Mouse (Mus musculus): Measurements from ENCODE around the gene Atg10. TPM values are rescaled to one million over a fixed set of nuclear protein-coding genes. Genes with fewer than 3 reads are reported as not detected.

The Atg10 gene
- polyA plus RNA-seq, 1 experiment from 2014 or later: 24.0 TPM

- no peak overlapping the region for H3K9ac ChIP-seq
- H3K27ac ChIP-seq: no peak overlapping the region
- no peak overlapping the region for H3K4me2 ChIP-seq
- H3K27me3 ChIP-seq: no peaks in the 10 kb centered on the region
- no peak for ATAC-seq (ENCODE audit: insufficient number of reproducible peaks, insufficient read depth, low FRiP score, low TSS enrichment, low read depth)
- H3K4me3 ChIP-seq: no peak overlapping the region
- H3K9me3 ChIP-seq: no peaks in the 10 kb centered on the region
- H3K36me3 ChIP-seq: no peaks in the 10 kb centered on the region
- 70% methylated on average over 5 of the region's 5 CpGs for WGBS
- no peaks in the 10 kb centered on the region for H3K4me1 ChIP-seq
These were observed 123.4 kb downstream of the Atg10 start for GRCm38 (mm10) chr13:91100417-91100816.

- Histone ChIP-seq H3K36me3 (no peaks in the 10 kb centered on the region), H3K9me3 (no peaks in the 10 kb centered on the region), H3K4me3 (no peak overlapping the region), H3K9ac (no peak overlapping the region), H3K27me3 (no peaks in the 10 kb centered on the region), H3K27ac (peak overlapping the region; percentile 94), H3K4me1 (peaks cover 17% of the 10 kb centered on the region), H3K4me2 (peak overlapping the region; percentile 49; the same call in 1 of the 2 replicates)
- no peak for ATAC-seq (ENCODE audit: insufficient number of reproducible peaks, insufficient read depth, low FRiP score, low TSS enrichment, low read depth)
- WGBS: 84% methylated on average over 4 of the region's 4 CpGs
These were observed 128.9 kb downstream of the Atg10 start for GRCm38 (mm10) chr13:91094851-91095250.

- Histone ChIP-seq H3K9ac (peak overlapping the region; percentile 49; the same call in 1 of the 2 replicates), H3K4me2 (peak overlapping the region; percentile 49), H3K4me3 (no peak overlapping the region), H3K27me3 (no peaks in the 10 kb centered on the region), H3K9me3 (no peaks in the 10 kb centered on the region), H3K27ac (peak overlapping the region; percentile 94), H3K4me1 (peaks cover 17% of the 10 kb centered on the region), H3K36me3 (no peaks in the 10 kb centered on the region)
- WGBS: 7% methylated on average over 7 of the region's 7 CpGs
- ATAC-seq (ENCODE audit: insufficient number of reproducible peaks, insufficient read depth, low FRiP score, low TSS enrichment, low read depth): peak; percentile 65
These were observed 129.6 kb downstream of the Atg10 start for GRCm38 (mm10) chr13:91094196-91094595.

DNA sequence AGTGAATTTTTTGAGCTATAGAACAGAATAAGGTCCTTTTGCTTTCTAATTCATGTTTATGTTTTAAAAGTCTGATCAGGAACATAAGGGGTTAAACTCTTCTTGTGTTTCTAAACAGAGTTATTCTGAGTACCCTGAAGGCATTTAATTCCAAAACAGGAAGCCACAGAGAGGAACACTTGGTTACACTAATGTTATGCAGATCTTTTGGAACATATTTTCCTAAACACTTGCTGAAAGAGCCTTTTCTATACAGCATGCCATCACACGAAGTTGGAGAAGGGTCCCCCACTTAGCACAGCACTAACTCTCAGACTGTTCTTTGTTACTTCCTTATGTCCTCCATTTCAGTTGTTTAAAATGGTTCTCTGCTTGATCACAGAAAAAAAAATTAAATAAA lies 130.2 kb downstream of the Atg10 start:
- peaks cover 17% of the 10 kb centered on the region for H3K4me1 ChIP-seq
- H3K9ac ChIP-seq: no peak overlapping the region
- no peaks in the 10 kb centered on the region for H3K36me3 ChIP-seq
- peak; percentile 82 for ATAC-seq (ENCODE audit: insufficient number of reproducible peaks, insufficient read depth, low FRiP score, low TSS enrichment, low read depth)
- H3K9me3 ChIP-seq: no peaks in the 10 kb centered on the region
- H3K27me3 ChIP-seq: no peaks in the 10 kb centered on the region
- no peak overlapping the region for H3K4me3 ChIP-seq
- 3% methylated on average over 1 of the region's 1 CpGs for WGBS
- H3K27ac ChIP-seq: peak overlapping the region; percentile 94
- H3K4me2 ChIP-seq: peak overlapping the region; percentile 49; the same call in 1 of the 2 replicates

DNA sequence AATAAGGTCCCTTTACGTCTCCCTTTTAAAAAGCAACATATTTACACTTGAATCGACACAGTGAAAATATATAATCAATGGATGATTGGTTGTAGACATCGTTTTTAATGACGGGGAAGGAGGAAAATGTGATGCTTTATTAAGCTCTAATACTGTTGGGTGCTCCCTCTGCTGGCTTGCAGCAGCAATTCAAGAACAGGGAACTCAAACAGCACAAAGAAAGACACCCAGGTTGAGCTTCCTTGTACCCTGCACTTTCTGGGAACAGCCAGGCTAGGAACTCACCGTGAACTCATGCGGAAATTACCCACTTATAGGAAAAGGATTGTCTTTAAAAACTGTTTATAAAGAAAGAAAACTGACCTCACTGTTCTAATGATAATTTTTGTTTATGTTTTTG lies 130.6 kb downstream of the Atg10 start:
- H3K4me2 ChIP-seq: peak overlapping the region; percentile 7; the same call in 1 of the 2 replicates
- H3K9me3 ChIP-seq: no peaks in the 10 kb centered on the region
- no peaks in the 10 kb centered on the region for H3K27me3 ChIP-seq
- H3K9ac ChIP-seq: no peak overlapping the region
- WGBS: 15% methylated on average over 6 of the region's 6 CpGs
- no peaks in the 10 kb centered on the region for H3K36me3 ChIP-seq
- no peak overlapping the region for H3K4me3 ChIP-seq
- ATAC-seq (ENCODE audit: insufficient number of reproducible peaks, insufficient read depth, low FRiP score, low TSS enrichment, low read depth): 0 out of 2 replicates have a peak, but pooled peaks have one; percentile 59
- peaks cover 17% of the 10 kb centered on the region for H3K4me1 ChIP-seq
- H3K27ac ChIP-seq: peak overlapping the region; percentile 78

- Histone ChIP-seq H3K9ac (no peak overlapping the region), H3K4me2 (no peak overlapping the region), H3K4me1 (peaks cover 17% of the 10 kb centered on the region), H3K27me3 (no peaks in the 10 kb centered on the region), H3K9me3 (no peaks in the 10 kb centered on the region), H3K36me3 (no peaks in the 10 kb centered on the region), H3K27ac (no peak overlapping the region), H3K4me3 (no peak overlapping the region)
- 81% methylated on average over 2 of the region's 2 CpGs for WGBS
- ATAC-seq (ENCODE audit: insufficient number of reproducible peaks, insufficient read depth, low FRiP score, low TSS enrichment, low read depth): no peak
These were observed 132.0 kb downstream of the Atg10 start for GRCm38 (mm10) chr13:91091731-91092190.

- no peaks in the 10 kb centered on the region for H3K27me3 ChIP-seq
- no peak overlapping the region for H3K4me2 ChIP-seq
- no peaks in the 10 kb centered on the region for H3K9me3 ChIP-seq
- no peak overlapping the region for H3K27ac ChIP-seq
- no peak overlapping the region for H3K4me3 ChIP-seq
- no peak for ATAC-seq (ENCODE audit: insufficient number of reproducible peaks, insufficient read depth, low FRiP score, low TSS enrichment, low read depth)
- H3K4me1 ChIP-seq: peaks cover 17% of the 10 kb centered on the region
- no peaks in the 10 kb centered on the region for H3K36me3 ChIP-seq
- H3K9ac ChIP-seq: no peak overlapping the region
- WGBS: 68% methylated on average over 4 of the region's 4 CpGs
These were observed 132.7 kb downstream of the Atg10 start for GRCm38 (mm10) chr13:91090861-91091730.

- Histone ChIP-seq H3K36me3 (no peaks in the 10 kb centered on the region), H3K27ac (no peak overlapping the region), H3K9me3 (no peaks in the 10 kb centered on the region), H3K9ac (no peak overlapping the region), H3K4me1 (no peaks in the 10 kb centered on the region), H3K4me3 (no peak overlapping the region), H3K27me3 (no peaks in the 10 kb centered on the region), H3K4me2 (no peak overlapping the region)
- 84% methylated on average over 12 of the region's 12 CpGs for WGBS
- no peak for ATAC-seq (ENCODE audit: insufficient number of reproducible peaks, insufficient read depth, low FRiP score, low TSS enrichment, low read depth)
These were observed 137.3 kb downstream of the Atg10 start for GRCm38 (mm10) chr13:91086361-91086900.

- H3K4me1 ChIP-seq: no peaks in the 10 kb centered on the region
- peaks cover 3% of the 10 kb centered on the region; the same call in 1 of the 2 replicates for H3K9me3 ChIP-seq
- ATAC-seq (ENCODE audit: insufficient number of reproducible peaks, insufficient read depth, low FRiP score, low TSS enrichment, low read depth): no peak
- no peak overlapping the region for H3K4me3 ChIP-seq
- no peak overlapping the region for H3K27ac ChIP-seq
- no peaks in the 10 kb centered on the region for H3K36me3 ChIP-seq
- WGBS: 96% methylated on average over 2 of the region's 2 CpGs
- H3K9ac ChIP-seq: no peak overlapping the region
- no peak overlapping the region for H3K4me2 ChIP-seq
- no peaks in the 10 kb centered on the region for H3K27me3 ChIP-seq
These were observed 151.4 kb downstream of the Atg10 start for GRCm38 (mm10) chr13:91072351-91072750.

- ATAC-seq (ENCODE audit: insufficient number of reproducible peaks, insufficient read depth, low FRiP score, low TSS enrichment, low read depth): no peak
- H3K4me3 ChIP-seq: no peak overlapping the region
- no peaks in the 10 kb centered on the region for H3K4me1 ChIP-seq
- H3K9ac ChIP-seq: no peak overlapping the region
- 90% methylated on average over 5 of the region's 5 CpGs for WGBS
- no peaks in the 10 kb centered on the region for H3K27me3 ChIP-seq
- H3K36me3 ChIP-seq: no peaks in the 10 kb centered on the region
- H3K9me3 ChIP-seq: no peaks in the 10 kb centered on the region
- no peak overlapping the region for H3K4me2 ChIP-seq
- no peak overlapping the region for H3K27ac ChIP-seq
These were observed 162.9 kb downstream of the Atg10 start for GRCm38 (mm10) chr13:91060871-91061270.

- Histone ChIP-seq H3K36me3 (0 out of 2 replicates have a peak, but pooled peaks cover 2% of the 10 kb centered on the region), H3K27me3 (no peaks in the 10 kb centered on the region), H3K9ac (no peak overlapping the region), H3K4me3 (no peak overlapping the region), H3K4me2 (no peak overlapping the region), H3K9me3 (peaks cover 9% of the 10 kb centered on the region), H3K27ac (no peak overlapping the region), H3K4me1 (no peaks in the 10 kb centered on the region)
- no peak for ATAC-seq (ENCODE audit: insufficient number of reproducible peaks, insufficient read depth, low FRiP score, low TSS enrichment, low read depth)
- WGBS: 90% methylated on average over 4 of the region's 4 CpGs
These were observed 175.6 kb downstream of the Atg10 start for GRCm38 (mm10) chr13:91048171-91048570.

GRCm38 (mm10) chr13:91046851-91047250 lies 176.9 kb downstream of the Atg10 start:
- Histone ChIP-seq H3K9me3 (peaks cover 6% of the 10 kb centered on the region), H3K4me2 (no peak overlapping the region), H3K4me1 (no peaks in the 10 kb centered on the region), H3K9ac (no peak overlapping the region), H3K27me3 (no peaks in the 10 kb centered on the region), H3K36me3 (no peaks in the 10 kb centered on the region), H3K4me3 (no peak overlapping the region), H3K27ac (no peak overlapping the region)
- 72% methylated on average over 5 of the region's 5 CpGs for WGBS
- no peak for ATAC-seq (ENCODE audit: insufficient number of reproducible peaks, insufficient read depth, low FRiP score, low TSS enrichment, low read depth)

Data from embryonic facial prominence, embryonic 13.5 days (tissue).